Mouse (Mus musculus) kidney, adult 2 months (tissue): ENCODE measurements at regions not wholly inside any gene's neighbourhood (a gene's known extent, or its start where the extent isn't known, plus 50 kb on each side); places are given as distances from the start of the nearest gene placed in this dataset.
"Not testable (repeated sequence)": the region's sequence is repeated elsewhere in the genome, so short reads cannot be mapped to it uniquely, and the experiment has no call there.

Experiments
- CTCF ChIP-seq: fragments of 200-500 bp; conservative IDR thresholded peaks from 2 replicates; pipeline ENCODE4 v1.5.1; 2011; ENCODE audit warnings: low read depth, mild to moderate bottlenecking, control low read depth, low read length, moderate library complexity, mixed read lengths; ENCODE audit not compliant: insufficient read depth, insufficient read length
- POLR2A ChIP-seq: fragments of 200-500 bp; IDR thresholded peaks from one replicate; pipeline ENCODE4 v1.6.1; 2011; ENCODE audit warnings: low read depth, low read length, control low read depth

- TF ChIP-seq CTCF, POLR2A: not testable (repeated sequence)
Observed at GRCm38 (mm10) chr2:43224728-43225127, 330.4 kb upstream of the Kynu start.
